Mouse (Mus musculus): Measurements from ENCODE around the gene Rcvrn. TPM values are rescaled to one million over a fixed set of nuclear protein-coding genes. Genes with fewer than 3 reads are reported as not detected.

Rcvrn gene
- polyA plus RNA-seq, 1 experiment, result not detected

DNA sequence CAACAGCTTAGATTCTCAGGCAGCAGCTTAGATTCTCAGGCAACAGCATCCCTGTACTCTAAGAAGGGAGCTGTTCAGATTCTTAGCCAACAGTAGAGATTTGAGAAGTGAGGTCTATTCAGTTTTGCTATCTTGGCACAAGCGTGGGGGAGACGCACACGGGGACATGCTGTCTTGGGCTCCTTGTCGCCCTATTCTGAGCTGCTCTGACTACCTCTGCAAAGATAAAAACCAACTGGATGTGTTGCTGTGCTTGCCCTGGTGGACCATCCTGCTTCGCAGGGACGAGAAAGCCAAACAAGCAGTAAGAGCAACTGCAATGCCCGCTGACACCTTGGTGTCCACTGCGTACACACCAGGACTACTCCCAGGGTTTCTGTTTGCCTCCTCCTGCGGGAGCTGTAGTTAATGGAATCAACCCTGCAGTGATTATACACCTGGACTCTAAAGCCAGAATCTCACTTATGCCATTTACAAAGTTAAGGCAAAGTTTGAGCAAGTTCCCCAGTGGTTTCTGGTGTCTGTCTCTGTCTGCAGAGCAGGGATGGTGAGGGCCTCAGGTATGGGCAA lies 41.5 kb upstream of the Rcvrn start:
- no peak for TF ChIP-seq POLR2A (IDR thresholded peaks at IDR 0.05; ENCODE audit: borderline replicate concordance, control insufficient read depth, low read depth, low read length)
- TF ChIP-seq CTCF (IDR thresholded peaks at IDR 0.05; ENCODE audit: control insufficient read depth, insufficient read depth, low read length), result no peak
- H3K4me3 ChIP-seq (replicated peaks; ENCODE audit: control insufficient read depth, low read depth, low read length), result no peak overlapping the region
- 84% methylated on average over 9 of the region's 9 CpGs for WGBS
- H3K27ac ChIP-seq (ENCODE audit: control insufficient read depth, insufficient read depth, low read depth, low read length, poor library complexity), result no peak overlapping the region
- H3K4me1 ChIP-seq (ENCODE audit: control insufficient read depth, insufficient read depth, low read length), result no peaks in the 10 kb centered on the region

DNA sequence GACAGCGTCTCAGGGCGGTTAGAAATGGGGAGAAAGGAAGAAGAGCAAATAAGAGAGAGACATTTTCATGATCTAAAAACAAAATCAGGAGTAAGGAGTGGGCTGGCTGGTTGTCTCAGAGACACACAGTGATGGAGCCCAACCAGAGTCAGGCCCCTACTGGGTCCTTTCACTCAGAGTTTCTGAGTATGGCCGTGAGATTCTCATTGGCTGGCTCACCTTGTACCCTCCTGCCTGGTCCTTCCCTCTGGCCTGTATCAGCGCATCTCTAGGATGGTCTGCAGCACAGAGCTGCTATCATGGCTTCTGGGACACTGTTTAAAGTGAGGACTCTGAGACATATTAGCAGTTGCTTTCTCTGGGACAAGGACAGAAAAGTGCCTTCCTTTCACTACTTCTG lies 40.6 kb upstream of the Rcvrn start:
- Histone ChIP-seq H3K27ac (ENCODE audit: control insufficient read depth, insufficient read depth, low read depth, low read length, poor library complexity) (no peak overlapping the region), H3K4me1 (ENCODE audit: control insufficient read depth, insufficient read depth, low read length) (no peaks in the 10 kb centered on the region), H3K4me3 (replicated peaks; ENCODE audit: control insufficient read depth, low read depth, low read length) (no peak overlapping the region)
- WGBS, result 83% methylated on average over 4 of the region's 4 CpGs
- TF ChIP-seq POLR2A (IDR thresholded peaks at IDR 0.05; ENCODE audit: borderline replicate concordance, control insufficient read depth, low read depth, low read length), result no peak
- no peak for TF ChIP-seq CTCF (IDR thresholded peaks at IDR 0.05; ENCODE audit: control insufficient read depth, insufficient read depth, low read length)

DNA sequence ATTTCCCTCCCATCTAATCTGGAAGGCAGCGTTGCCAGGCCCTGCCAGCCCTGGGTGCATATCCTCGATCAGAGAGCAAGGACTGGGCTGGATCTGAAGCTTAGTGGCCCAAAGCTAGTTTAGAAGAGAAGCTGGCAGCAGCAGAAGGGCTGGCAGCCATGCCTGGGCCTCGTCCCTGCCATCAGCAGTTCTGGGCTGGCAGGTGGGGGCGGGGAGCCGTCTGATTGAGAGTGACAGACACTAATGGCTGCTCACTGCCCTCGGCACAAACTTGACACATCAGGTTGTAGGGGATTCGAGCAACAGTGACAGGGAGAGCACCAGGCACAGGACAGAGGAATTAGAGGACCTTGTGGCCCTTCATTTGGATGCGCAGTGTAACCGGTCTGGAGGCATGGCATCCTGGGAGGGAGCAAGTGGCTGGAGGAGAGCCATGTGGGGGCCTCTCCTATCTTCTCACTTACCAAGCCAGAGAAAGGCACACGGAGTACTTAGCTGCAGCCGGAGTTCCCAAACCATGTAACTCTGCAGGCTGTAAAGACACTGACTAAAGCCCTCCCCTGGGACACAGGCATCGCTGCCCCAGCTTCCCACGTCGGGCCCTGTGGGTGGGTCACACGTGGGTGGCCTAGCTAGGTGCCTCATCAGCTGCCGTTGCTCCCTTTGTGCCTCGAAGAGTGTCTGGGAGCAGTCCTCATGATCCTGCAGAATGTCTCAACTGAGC lies 39.7 kb upstream of the Rcvrn start:
- 78% methylated on average over 17 of the region's 17 CpGs for WGBS
- H3K4me3 ChIP-seq (replicated peaks; ENCODE audit: control insufficient read depth, low read depth, low read length), result no peak overlapping the region
- no peak for TF ChIP-seq POLR2A (IDR thresholded peaks at IDR 0.05; ENCODE audit: borderline replicate concordance, control insufficient read depth, low read depth, low read length)
- TF ChIP-seq CTCF (IDR thresholded peaks at IDR 0.05; ENCODE audit: control insufficient read depth, insufficient read depth, low read length), result no peak
- no peaks in the 10 kb centered on the region for H3K4me1 ChIP-seq (ENCODE audit: control insufficient read depth, insufficient read depth, low read length)
- no peak overlapping the region for H3K27ac ChIP-seq (ENCODE audit: control insufficient read depth, insufficient read depth, low read depth, low read length, poor library complexity)

DNA sequence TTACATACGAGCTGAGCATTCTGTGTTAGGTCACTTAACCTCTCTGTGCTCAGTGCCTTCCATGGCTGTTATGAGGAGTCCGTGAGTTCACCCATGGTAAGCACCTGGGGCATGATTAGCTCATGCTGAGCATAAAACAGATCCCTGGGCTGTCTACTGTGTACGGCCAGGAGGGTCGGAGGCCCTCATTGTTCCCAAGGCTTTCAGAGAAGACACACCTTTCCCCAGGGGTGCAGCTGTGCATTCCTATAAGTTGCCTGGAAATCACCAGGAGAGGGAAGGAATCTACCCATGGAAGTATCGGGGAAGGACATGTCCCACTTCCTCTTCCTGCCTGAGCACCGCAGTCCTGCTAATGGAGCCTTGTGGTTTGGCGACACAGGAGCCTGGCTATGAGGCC lies 38.8 kb upstream of the Rcvrn start:
- no peak overlapping the region for H3K4me3 ChIP-seq (replicated peaks; ENCODE audit: control insufficient read depth, low read depth, low read length)
- 54% methylated on average over 7 of the region's 7 CpGs for WGBS
- TF ChIP-seq CTCF (IDR thresholded peaks at IDR 0.05; ENCODE audit: control insufficient read depth, insufficient read depth, low read length) (no peak), POLR2A (IDR thresholded peaks at IDR 0.05; ENCODE audit: borderline replicate concordance, control insufficient read depth, low read depth, low read length) (no peak)
- H3K27ac ChIP-seq (ENCODE audit: control insufficient read depth, insufficient read depth, low read depth, low read length, poor library complexity), result no peak overlapping the region
- no peaks in the 10 kb centered on the region for H3K4me1 ChIP-seq (ENCODE audit: control insufficient read depth, insufficient read depth, low read length)

DNA sequence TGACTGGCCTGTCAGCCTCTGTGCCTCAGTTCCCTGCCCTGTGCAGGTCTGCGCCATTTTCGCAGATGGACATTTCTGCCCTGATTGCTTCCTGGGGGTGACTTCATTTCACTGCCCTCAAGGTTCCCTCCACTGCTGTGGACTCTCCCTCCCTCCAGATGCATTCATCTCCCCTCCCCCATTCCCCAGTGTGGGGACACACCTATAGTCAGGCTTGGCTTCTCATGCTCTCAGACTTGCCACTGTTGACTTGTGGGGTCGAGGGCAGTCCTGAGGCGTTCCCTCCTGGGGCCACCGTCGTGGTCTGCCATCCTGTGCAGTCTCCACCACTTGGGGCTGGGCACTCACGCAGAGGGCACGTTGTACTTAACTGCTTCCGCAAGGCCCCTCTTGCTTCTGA lies 38.3 kb upstream of the Rcvrn start:
- WGBS, result 79% methylated on average over 9 of the region's 9 CpGs
- TF ChIP-seq CTCF (IDR thresholded peaks at IDR 0.05; ENCODE audit: control insufficient read depth, insufficient read depth, low read length) (no peak), POLR2A (IDR thresholded peaks at IDR 0.05; ENCODE audit: borderline replicate concordance, control insufficient read depth, low read depth, low read length) (no peak)
- no peaks in the 10 kb centered on the region for H3K4me1 ChIP-seq (ENCODE audit: control insufficient read depth, insufficient read depth, low read length)
- H3K4me3 ChIP-seq (replicated peaks; ENCODE audit: control insufficient read depth, low read depth, low read length), result no peak overlapping the region
- H3K27ac ChIP-seq (ENCODE audit: control insufficient read depth, insufficient read depth, low read depth, low read length, poor library complexity), result no peak overlapping the region

DNA sequence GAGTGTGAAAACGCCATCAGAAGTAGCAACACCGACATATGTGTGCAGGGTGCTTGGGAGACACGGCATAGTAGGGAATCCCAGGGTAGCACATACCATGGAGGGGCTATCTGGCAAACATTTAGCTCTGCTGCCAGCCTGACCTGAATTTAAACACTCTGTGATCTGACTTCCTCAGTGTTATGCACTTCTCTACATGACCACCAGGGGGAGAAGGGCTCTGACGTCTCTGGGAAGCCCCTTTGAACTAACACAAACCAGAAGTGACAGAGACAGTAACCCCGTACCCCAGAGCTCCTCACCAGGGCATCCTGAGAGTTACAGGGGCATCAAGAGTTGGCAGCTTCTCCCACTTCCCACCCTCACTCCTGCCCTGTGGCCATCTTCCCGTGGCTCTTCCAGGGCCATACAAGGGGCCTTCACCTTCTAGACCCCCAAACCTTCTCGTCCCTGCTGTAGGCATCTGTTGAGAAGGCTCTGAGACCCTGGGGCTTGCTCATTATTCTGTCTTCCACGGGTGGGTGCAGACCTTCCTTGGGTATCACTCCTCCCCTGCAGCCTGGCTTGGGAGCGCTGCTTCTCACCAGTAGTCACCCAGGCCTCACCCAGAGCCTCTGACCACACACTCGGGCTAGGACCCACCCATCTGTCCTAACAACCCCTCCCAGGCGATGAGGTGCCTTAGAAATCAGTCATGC lies 37.3 kb upstream of the Rcvrn start:
- no peak for TF ChIP-seq POLR2A (IDR thresholded peaks at IDR 0.05; ENCODE audit: borderline replicate concordance, control insufficient read depth, low read depth, low read length)
- peak; percentile 48 for TF ChIP-seq CTCF (IDR thresholded peaks at IDR 0.05; ENCODE audit: control insufficient read depth, insufficient read depth, low read length)
- WGBS, result 39% methylated on average over 11 of the region's 11 CpGs
- Histone ChIP-seq H3K4me1 (ENCODE audit: control insufficient read depth, insufficient read depth, low read length) (no peaks in the 10 kb centered on the region), H3K27ac (ENCODE audit: control insufficient read depth, insufficient read depth, low read depth, low read length, poor library complexity) (no peak overlapping the region), H3K4me3 (replicated peaks; ENCODE audit: control insufficient read depth, low read depth, low read length) (no peak overlapping the region)

DNA sequence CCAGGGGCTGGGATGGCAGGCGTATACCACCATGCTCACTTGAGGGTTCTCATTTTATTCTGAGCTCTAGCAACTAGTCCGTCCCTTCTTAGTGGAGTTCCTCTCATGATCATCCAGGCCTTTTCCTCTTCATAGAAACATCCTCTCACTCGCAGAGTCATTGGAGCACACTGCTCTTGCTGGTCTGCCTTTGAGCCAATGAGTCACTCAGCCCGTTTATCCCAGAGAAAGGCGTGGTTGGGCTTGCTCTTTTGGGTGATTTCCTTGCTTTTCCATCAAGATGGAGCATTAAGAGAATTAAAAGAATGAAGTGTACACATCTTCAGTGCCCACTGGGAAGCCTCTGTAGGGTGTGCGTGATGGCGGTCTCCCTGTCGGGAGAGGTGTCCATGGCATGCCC lies 33.7 kb upstream of the Rcvrn start:
- H3K4me3 ChIP-seq (replicated peaks; ENCODE audit: control insufficient read depth, low read depth, low read length), result no peak overlapping the region
- 82% methylated on average over 8 of the region's 8 CpGs for WGBS
- no peaks in the 10 kb centered on the region for H3K4me1 ChIP-seq (ENCODE audit: control insufficient read depth, insufficient read depth, low read length)
- TF ChIP-seq POLR2A (IDR thresholded peaks at IDR 0.05; ENCODE audit: borderline replicate concordance, control insufficient read depth, low read depth, low read length), result no peak
- TF ChIP-seq CTCF (IDR thresholded peaks at IDR 0.05; ENCODE audit: control insufficient read depth, insufficient read depth, low read length), result no peak
- no peak overlapping the region for H3K27ac ChIP-seq (ENCODE audit: control insufficient read depth, insufficient read depth, low read depth, low read length, poor library complexity)

DNA sequence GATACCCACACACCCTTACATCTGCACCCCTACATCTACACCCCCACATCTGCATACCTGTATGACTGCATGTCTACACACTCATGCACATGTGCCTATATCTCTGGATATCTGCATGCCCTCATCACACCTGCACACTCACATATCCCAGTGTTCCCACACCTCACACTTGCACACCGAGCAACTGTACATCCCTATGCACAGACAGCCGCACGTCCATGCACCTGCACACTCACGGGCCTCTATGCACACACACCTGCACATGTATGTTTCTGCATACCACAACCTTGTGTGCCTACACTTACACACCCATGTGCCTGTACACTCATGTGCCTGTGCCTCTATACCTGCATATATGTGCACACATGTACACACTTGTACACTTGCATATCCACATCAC lies 31.7 kb upstream of the Rcvrn start:
- 84% methylated on average over 4 of the region's 4 CpGs for WGBS
- TF ChIP-seq POLR2A (IDR thresholded peaks at IDR 0.05; ENCODE audit: borderline replicate concordance, control insufficient read depth, low read depth, low read length) (no peak), CTCF (IDR thresholded peaks at IDR 0.05; ENCODE audit: control insufficient read depth, insufficient read depth, low read length) (no peak)
- Histone ChIP-seq H3K27ac (ENCODE audit: control insufficient read depth, insufficient read depth, low read depth, low read length, poor library complexity) (no peak overlapping the region), H3K4me3 (replicated peaks; ENCODE audit: control insufficient read depth, low read depth, low read length) (no peak overlapping the region), H3K4me1 (ENCODE audit: control insufficient read depth, insufficient read depth, low read length) (no peaks in the 10 kb centered on the region)
